Mouse (Mus musculus) myocyte (in vitro differentiated cells): ENCODE results near the gene Cnn1.

Source experiments
- E2F4 ChIP-seq: IDR thresholded peaks from one replicate; pipeline ENCODE4 v1.6.1; 2011; ENCODE audit warnings: mild to moderate bottlenecking, control low read depth, moderate library complexity; ENCODE audit not compliant: insufficient read depth
- POLR2A ChIP-seq: IDR thresholded peaks from one replicate; pipeline ENCODE4 v1.6.1; 2011; ENCODE audit warnings: low read depth, mild to moderate bottlenecking, control low read depth, moderate library complexity; ENCODE audit not compliant: insufficient read length
- REST ChIP-seq: IDR thresholded peaks from one replicate; pipeline ENCODE4 v1.6.1; 2011; ENCODE audit warnings: mild to moderate bottlenecking, control low read depth, moderate library complexity; ENCODE audit not compliant: insufficient read depth, insufficient read length
- USF1 ChIP-seq: IDR thresholded peaks from one replicate; pipeline ENCODE4 v1.6.1; 2011; ENCODE audit warnings: low read depth, mild to moderate bottlenecking, control low read depth, moderate library complexity

- TF ChIP-seq POLR2A (no peak), E2F4 (no peak), REST (no peak), USF1 (no peak)
Measured at GRCm38 (mm10) chr9:22049315-22049714, 49.7 kb upstream of the Cnn1 start.
